In the genomic region with DNA sequence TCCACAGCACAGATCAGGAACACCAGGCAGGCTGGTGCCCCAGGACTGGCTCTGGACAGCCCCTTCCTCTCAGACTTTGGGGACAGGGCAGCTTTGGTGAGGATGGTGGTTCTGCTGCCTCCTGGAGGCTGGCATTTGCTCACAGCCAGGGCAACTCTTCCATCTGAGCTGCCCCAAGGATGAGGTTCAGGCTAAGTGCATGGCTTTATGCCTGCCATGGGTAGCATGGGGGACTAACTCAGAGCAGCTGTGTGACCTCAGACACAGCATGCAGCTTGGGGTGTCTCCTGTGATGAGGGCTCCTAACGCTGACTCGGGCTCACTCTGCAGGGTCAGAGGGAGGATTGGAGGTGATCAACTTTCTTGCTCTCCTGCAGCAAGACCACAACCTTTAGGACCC, we compare ENCODE assay signal across 1 mouse cellular context. TPM values are rescaled to one million over a fixed set of nuclear protein-coding genes. Genes with fewer than 3 reads are reported as not detected.
"Had no signal": no experiment of that assay in that cellular context is flagged by ENCODE, and none has a peak within 500 bp of the region (broad histone marks: within the 10 kb centered on the region; RNA-seq: fewer than 3 reads in every experiment).

No protein-coding gene starts in this region.

RNA-seq across cellular contexts. Expression of a gene that starts 1.3 kb away (rescaled TPM):
- total RNA-seq: left cerebral cortex, postnatal 10 days had no signal
